Mouse (Mus musculus) erythroblast, embryonic 14.5 days (primary cell): ENCODE results near the gene Galc. TPM values are rescaled to one million over a fixed set of nuclear protein-coding genes. Genes with fewer than 3 reads are reported as not detected.
A peak's percentile ranks its signal among the peaks of the same experiment; 100 is the strongest.

Experiments
- H3K27me3 ChIP-seq: 2 replicates; pipeline ENCODE4 v1.6.1; 2012; ENCODE audit warnings: inconsistent platforms; ENCODE audit not compliant: control insufficient read depth
- H3K36me3 ChIP-seq: 2 replicates; pipeline ENCODE4 v1.6.1; 2012; ENCODE audit warnings: mild to moderate bottlenecking, inconsistent platforms; ENCODE audit not compliant: control insufficient read depth
- H3K4me1 ChIP-seq: 2 replicates; pipeline ENCODE4 v1.6.1; 2012; ENCODE audit warnings: inconsistent platforms; ENCODE audit not compliant: control insufficient read depth
- H3K4me3 ChIP-seq: replicated peaks from 2 replicates; pipeline ENCODE3; 2012; ENCODE audit warnings: moderate library complexity, mild to moderate bottlenecking, inconsistent platforms
- H3K9me3 ChIP-seq: 2 replicates; pipeline ENCODE4 v1.6.1; 2012; ENCODE audit warnings: low read length, inconsistent platforms, mixed read lengths; ENCODE audit not compliant: control insufficient read depth
- GATA1 ChIP-seq: IDR thresholded peaks from 2 replicates; pipeline ENCODE4 v1.6.1; 2012; ENCODE audit warnings: low read length, inconsistent platforms, mixed read lengths
- TAL1 ChIP-seq: IDR thresholded peaks from 3 replicates; pipeline ENCODE4 v1.6.1; 2012; ENCODE audit warnings: low read length, inconsistent platforms, mixed read lengths
- polyA plus RNA-seq: library from polyadenylated mRNA; stranded (reverse); fragments of >175 nt; gene quantifications from 2 replicates; pipeline ENCODE4 v1.2.3, GENCODE M21; 2012

Gene Galc
- polyA plus RNA-seq = not detected in 2 replicates

DNA sequence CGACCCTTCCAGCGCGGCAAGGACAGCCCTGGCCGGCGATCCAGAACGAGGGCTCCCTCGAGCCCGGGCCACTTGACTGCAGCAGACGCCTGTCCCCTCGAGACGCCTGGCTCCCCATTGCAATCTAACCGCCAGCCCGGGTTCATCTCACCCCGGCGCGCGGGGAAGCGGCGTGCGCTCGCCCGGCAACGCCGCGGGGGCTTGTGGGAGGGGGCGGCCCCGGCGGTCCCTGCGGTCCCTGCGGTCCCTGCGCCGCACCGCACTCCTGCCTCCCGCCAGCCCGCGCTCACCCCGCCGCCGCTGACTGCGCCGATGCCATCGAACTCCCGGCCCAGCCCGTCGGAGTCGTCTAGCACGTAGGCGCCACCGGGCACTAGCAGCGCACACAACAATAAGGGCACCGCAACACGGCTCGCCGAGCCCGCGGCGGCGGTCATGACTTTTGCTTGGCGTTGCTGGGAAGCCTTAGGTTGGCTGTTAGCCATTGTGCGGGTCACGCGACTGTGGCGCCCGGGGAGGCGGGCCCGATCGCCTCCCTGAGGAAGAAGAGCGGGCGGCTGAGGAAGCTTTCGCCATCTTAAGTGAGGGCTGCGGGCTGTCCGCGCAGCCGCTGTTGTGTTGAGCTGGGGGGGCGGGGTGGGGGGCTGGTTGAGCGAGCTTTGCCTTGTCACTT lies at the start of gene Galc:
Gene Galc (minus strand): TSS at position 615 of the 673 bp plus-strand sequence.
- H3K27me3 ChIP-seq = no peaks in the 10 kb centered on the region
- TF ChIP-seq TAL1 (no peak), GATA1 (no peak)
- H3K9me3 ChIP-seq = no peaks in the 10 kb centered on the region
- peaks cover 16% of the 10 kb centered on the region for H3K4me1 ChIP-seq
- H3K4me3 ChIP-seq = peak within 1 kb of the TSS; percentile 84
- H3K36me3 ChIP-seq = no peaks in the 10 kb centered on the region

DNA sequence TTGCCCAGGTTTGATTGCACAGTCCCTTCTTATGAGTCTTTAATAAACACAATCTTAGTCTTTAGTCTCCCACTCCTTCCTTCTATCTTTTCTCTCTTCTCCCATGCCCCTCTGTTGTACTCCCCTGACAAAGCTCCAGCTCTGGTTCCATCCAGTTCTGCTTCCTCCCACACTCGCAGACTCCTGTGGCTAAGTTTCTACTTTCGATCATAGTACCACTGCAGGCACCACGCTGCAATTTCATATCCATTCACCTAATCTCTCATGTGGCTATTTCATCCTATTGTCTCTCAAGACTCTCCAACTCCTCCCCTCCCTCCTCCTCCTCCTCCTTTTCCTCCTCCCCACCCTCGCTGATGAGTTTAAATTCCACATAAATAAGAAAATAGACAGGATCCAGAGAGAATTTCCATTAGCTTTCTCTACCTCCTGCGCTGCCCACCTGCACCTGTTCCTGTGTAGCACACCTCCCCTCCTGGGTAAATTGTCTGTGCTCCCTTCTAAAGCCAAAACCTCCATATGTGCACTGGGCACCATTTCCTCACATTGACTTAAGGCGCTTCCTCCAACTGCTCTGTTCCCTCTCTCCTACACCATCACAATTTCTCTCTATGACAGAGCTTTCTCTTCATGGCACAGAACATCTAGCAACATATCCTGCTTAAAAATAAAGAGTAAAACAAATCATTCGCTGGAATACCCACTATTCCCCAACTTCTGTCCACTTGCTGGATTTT lies 48.1 kb upstream of the Galc start:
- H3K9me3 ChIP-seq = no peaks in the 10 kb centered on the region
- H3K27me3 ChIP-seq = no peaks in the 10 kb centered on the region

DNA sequence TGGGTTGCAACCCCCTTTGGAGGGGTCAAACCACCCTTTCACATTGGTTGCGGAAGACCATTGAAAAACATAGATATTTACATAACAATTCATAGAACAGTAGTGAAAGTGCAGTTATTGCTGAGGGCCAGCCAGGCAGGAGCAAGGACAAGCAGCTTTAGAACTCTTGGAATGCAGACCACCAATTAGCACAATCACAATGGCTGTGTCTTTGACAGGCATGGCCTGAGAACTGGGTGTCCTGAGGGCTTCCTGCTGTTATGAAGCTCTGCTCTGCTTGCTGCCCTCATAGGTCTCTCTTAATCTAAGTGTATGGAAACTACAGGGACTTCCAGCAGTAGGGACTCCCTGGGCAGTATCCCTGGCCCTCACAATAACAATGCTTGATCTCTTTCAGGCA lies 43.8 kb upstream of the Galc start:
- Histone ChIP-seq H3K27me3 (no peaks in the 10 kb centered on the region), H3K4me3 (no peak overlapping the region), H3K9me3 (no peaks in the 10 kb centered on the region), H3K36me3 (no peaks in the 10 kb centered on the region), H3K4me1 (no peaks in the 10 kb centered on the region)
- TF ChIP-seq GATA1 (no peak), TAL1 (no peak)

More for the DNA sequence above, 48.1 kb upstream of the Galc start:
- H3K4me1 ChIP-seq = no peaks in the 10 kb centered on the region
- no peak overlapping the region for H3K4me3 ChIP-seq
- no peak for TF ChIP-seq TAL1
- TF ChIP-seq GATA1 = no peak
- H3K36me3 ChIP-seq = no peaks in the 10 kb centered on the region

DNA sequence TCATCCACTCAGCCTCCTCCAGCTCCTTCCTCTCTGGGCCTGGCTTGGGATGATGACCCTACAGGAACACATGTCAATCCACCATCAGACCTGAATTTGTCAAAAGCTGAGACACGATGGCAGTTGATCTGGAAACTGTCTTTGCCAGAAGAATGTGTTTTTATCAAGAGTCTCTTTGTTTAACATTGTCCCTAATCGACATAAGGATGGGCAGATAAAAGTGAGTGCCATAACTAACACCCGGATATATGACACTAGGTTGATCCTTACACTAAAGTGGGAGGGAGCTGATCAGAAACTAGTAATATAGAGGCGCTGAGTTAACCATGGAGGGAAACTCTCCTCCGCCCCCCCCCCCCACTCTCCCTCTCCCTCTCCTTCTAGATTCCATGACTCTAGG lies 42.7 kb upstream of the Galc start:
- H3K36me3 ChIP-seq = no peaks in the 10 kb centered on the region
- no peaks in the 10 kb centered on the region for H3K9me3 ChIP-seq
- no peak overlapping the region for H3K4me3 ChIP-seq
- H3K27me3 ChIP-seq = no peaks in the 10 kb centered on the region
- H3K4me1 ChIP-seq = no peaks in the 10 kb centered on the region
- TF ChIP-seq TAL1 = no peak
- no peak for TF ChIP-seq GATA1

DNA sequence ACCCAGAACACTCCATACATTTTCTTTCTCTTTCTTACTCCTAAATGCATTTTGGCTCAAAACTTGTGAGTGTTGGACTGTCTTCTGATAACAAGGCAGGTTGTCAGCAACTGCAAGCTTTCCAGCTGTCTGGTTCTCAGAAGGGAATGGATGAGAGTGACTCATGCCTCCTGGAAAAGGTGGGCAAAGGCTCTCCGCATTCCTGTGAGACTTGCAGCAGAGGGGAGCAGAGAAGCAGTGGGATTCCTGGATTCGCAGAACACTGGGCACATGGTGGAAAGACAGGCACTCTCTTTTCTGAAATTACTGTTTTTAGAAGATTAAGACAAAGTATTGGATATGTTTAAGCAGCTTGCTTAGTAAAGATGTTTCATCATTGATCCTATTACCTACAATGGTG lies 35.0 kb upstream of the Galc start:
- no peak for TF ChIP-seq GATA1
- TF ChIP-seq TAL1 = no peak
- no peaks in the 10 kb centered on the region for H3K4me1 ChIP-seq
- H3K9me3 ChIP-seq = no peaks in the 10 kb centered on the region
- no peaks in the 10 kb centered on the region for H3K27me3 ChIP-seq
- H3K36me3 ChIP-seq = no peaks in the 10 kb centered on the region
- no peak overlapping the region for H3K4me3 ChIP-seq

DNA sequence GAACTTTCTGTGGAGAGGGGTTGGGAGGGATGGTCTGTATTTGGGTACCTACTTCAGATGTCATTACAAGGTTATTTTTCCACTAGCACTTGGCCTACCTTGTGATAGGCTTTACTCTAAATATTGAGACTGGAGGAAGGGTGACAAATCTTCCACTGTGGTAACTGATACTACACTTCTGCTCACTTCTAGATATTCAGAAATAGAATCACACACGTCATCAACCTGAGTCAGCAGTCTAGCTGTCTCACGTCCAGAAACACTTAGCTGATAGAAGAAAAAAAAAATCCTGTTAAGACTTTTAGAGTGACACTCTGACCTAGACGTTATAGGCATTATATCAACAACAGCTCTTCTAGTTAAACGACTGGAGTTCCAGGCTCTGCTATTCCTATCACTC lies 33.0 kb upstream of the Galc start:
- H3K4me1 ChIP-seq = no peaks in the 10 kb centered on the region
- no peaks in the 10 kb centered on the region for H3K36me3 ChIP-seq
- TF ChIP-seq GATA1 (no peak), TAL1 (no peak)
- no peaks in the 10 kb centered on the region for H3K9me3 ChIP-seq
- no peak overlapping the region for H3K4me3 ChIP-seq
- no peaks in the 10 kb centered on the region for H3K27me3 ChIP-seq

DNA sequence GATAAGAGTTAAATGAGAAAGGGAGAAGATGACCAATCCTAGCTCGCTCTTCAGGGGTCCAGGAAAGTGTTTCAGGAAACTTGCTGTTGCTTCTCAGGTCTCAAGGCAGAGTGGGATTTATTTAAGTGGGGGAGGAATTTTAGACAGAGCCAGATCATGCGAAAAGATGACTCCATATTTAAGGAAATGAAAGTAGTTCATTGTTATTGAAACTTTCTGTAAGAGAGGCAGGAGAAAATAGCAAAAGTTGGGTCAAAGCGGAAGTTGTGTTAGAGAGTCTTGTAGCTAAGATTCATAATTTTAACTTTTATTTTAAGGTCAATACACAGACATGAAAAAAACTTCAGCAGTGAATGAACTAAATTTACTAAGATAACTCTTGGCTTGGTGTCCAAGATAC lies 31.2 kb upstream of the Galc start:
- Histone ChIP-seq H3K27me3 (no peaks in the 10 kb centered on the region), H3K4me1 (no peaks in the 10 kb centered on the region), H3K36me3 (no peaks in the 10 kb centered on the region), H3K9me3 (no peaks in the 10 kb centered on the region), H3K4me3 (no peak overlapping the region)
- TF ChIP-seq GATA1 (no peak), TAL1 (no peak)

DNA sequence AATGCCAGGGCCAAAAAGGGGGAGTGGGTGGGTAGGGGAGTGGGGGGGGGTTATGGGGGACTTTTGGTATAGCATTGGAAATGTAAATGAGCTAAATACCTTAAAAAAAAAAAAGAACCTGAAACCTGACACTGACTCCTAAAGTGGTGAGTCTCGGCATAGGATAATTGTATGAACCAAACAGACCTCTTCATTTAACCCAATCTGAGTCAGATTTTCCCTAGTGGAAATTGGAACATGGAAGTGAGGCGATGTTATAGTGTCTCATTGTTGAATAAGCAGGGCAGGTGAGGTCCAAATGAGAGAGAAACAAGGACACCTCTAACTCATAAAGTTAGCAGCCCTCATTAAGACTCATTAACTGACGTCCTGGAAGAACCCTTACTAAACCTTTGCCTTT lies 25.2 kb upstream of the Galc start:
- Histone ChIP-seq H3K4me3 (no peak overlapping the region), H3K4me1 (no peaks in the 10 kb centered on the region), H3K9me3 (no peaks in the 10 kb centered on the region), H3K27me3 (no peaks in the 10 kb centered on the region), H3K36me3 (no peaks in the 10 kb centered on the region)
- no peak for TF ChIP-seq GATA1
- no peak for TF ChIP-seq TAL1

DNA sequence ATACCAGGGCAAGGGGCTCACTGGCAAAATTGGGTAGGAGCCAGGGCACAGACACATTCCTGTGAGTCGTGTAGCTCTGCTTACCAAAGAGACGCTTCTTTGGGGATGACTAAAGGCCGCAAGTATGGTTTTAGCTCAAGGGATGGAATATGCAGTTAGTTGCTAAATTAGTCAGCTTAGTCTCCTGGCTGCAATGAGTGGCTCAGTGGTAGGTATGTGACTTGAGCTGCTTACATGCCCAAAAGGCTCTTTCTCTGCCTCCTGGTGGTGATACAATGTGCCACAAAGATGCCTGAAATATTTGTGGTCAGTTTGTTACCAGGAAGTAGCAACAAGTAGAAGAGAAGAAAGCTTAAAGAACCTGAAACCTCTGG lies 24.2 kb upstream of the Galc start:
- no peak for TF ChIP-seq GATA1
- TF ChIP-seq TAL1 = no peak
- Histone ChIP-seq H3K27me3 (no peaks in the 10 kb centered on the region), H3K36me3 (no peaks in the 10 kb centered on the region), H3K9me3 (no peaks in the 10 kb centered on the region), H3K4me3 (no peak overlapping the region), H3K4me1 (no peaks in the 10 kb centered on the region)
